Mouse (Mus musculus): ENCODE measurements around the gene Sik2. TPM values are rescaled to one million over a fixed set of nuclear protein-coding genes. Genes with fewer than 3 reads are reported as not detected.

Sik2 gene
- polyA plus RNA-seq, 1 experiment: 17.3 TPM

GRCm38 (mm10) chr9:50946338-50946737 lies 62.5 kb downstream of the Sik2 start:
- peaks cover 4% of the 10 kb centered on the region for H3K4me1 ChIP-seq (ENCODE audit: control insufficient read depth, insufficient read depth, low read length)
- no peak overlapping the region for H3K27ac ChIP-seq (ENCODE audit: control insufficient read depth, insufficient read depth, low read depth, low read length, poor library complexity)

GRCm38 (mm10) chr9:50944826-50945225 lies 64.0 kb downstream of the Sik2 start:
- no peak overlapping the region for H3K4me3 ChIP-seq (replicated peaks; ENCODE audit: control insufficient read depth, low read depth, low read length)
- H3K4me1 ChIP-seq (ENCODE audit: control insufficient read depth, insufficient read depth, low read length): peaks cover 4% of the 10 kb centered on the region
- 15% methylated on average over 1 of the region's 1 CpGs for WGBS
- no peak for TF ChIP-seq CTCF (IDR thresholded peaks at IDR 0.05; ENCODE audit: control insufficient read depth, insufficient read depth, low read length)
- H3K27ac ChIP-seq (ENCODE audit: control insufficient read depth, insufficient read depth, low read depth, low read length, poor library complexity): no peak overlapping the region

More at GRCm38 (mm10) chr9:50946338-50946737, 62.5 kb downstream of the Sik2 start:
- 4% methylated on average over 1 of the region's 1 CpGs for WGBS
- TF ChIP-seq CTCF (IDR thresholded peaks at IDR 0.05; ENCODE audit: control insufficient read depth, insufficient read depth, low read length) (no peak), POLR2A (IDR thresholded peaks at IDR 0.05; ENCODE audit: borderline replicate concordance, control insufficient read depth, low read depth, low read length) (no peak)
- no peak overlapping the region for H3K4me3 ChIP-seq (replicated peaks; ENCODE audit: control insufficient read depth, low read depth, low read length)

GRCm38 (mm10) chr9:50942711-50943110 lies 66.2 kb downstream of the Sik2 start:
- no peak overlapping the region for H3K4me3 ChIP-seq (replicated peaks; ENCODE audit: control insufficient read depth, low read depth, low read length)
- WGBS: 93% methylated on average over 2 of the region's 2 CpGs

GRCm38 (mm10) chr9:50941804-50942401 lies 67.0 kb downstream of the Sik2 start:
- Histone ChIP-seq H3K4me3 (replicated peaks; ENCODE audit: control insufficient read depth, low read depth, low read length) (no peak overlapping the region), H3K27ac (ENCODE audit: control insufficient read depth, insufficient read depth, low read depth, low read length, poor library complexity) (no peak overlapping the region), H3K4me1 (ENCODE audit: control insufficient read depth, insufficient read depth, low read length) (peaks cover 4% of the 10 kb centered on the region)
- TF ChIP-seq POLR2A (IDR thresholded peaks at IDR 0.05; ENCODE audit: borderline replicate concordance, control insufficient read depth, low read depth, low read length): no peak
- no peak for TF ChIP-seq CTCF (IDR thresholded peaks at IDR 0.05; ENCODE audit: control insufficient read depth, insufficient read depth, low read length)
- 10% methylated on average over 3 of the region's 3 CpGs for WGBS

More at GRCm38 (mm10) chr9:50942711-50943110, 66.2 kb downstream of the Sik2 start:
- Histone ChIP-seq H3K4me1 (ENCODE audit: control insufficient read depth, insufficient read depth, low read length) (peaks cover 4% of the 10 kb centered on the region), H3K27ac (ENCODE audit: control insufficient read depth, insufficient read depth, low read depth, low read length, poor library complexity) (no peak overlapping the region)
- no peak for TF ChIP-seq POLR2A (IDR thresholded peaks at IDR 0.05; ENCODE audit: borderline replicate concordance, control insufficient read depth, low read depth, low read length)

- no peak overlapping the region for H3K27ac ChIP-seq (ENCODE audit: control insufficient read depth, insufficient read depth, low read depth, low read length, poor library complexity)
- TF ChIP-seq POLR2A (IDR thresholded peaks at IDR 0.05; ENCODE audit: borderline replicate concordance, control insufficient read depth, low read depth, low read length) (no peak), CTCF (IDR thresholded peaks at IDR 0.05; ENCODE audit: control insufficient read depth, insufficient read depth, low read length) (no peak)
- no peak overlapping the region for H3K4me3 ChIP-seq (replicated peaks; ENCODE audit: control insufficient read depth, low read depth, low read length)
- no peaks in the 10 kb centered on the region for H3K4me1 ChIP-seq (ENCODE audit: control insufficient read depth, insufficient read depth, low read length)
Observed at GRCm38 (mm10) chr9:50929986-50930385, 78.9 kb downstream of the Sik2 start.

GRCm38 (mm10) chr9:50925801-50926200 lies 83.1 kb downstream of the Sik2 start:
- Histone ChIP-seq H3K4me1 (ENCODE audit: control insufficient read depth, insufficient read depth, low read length) (peaks cover 5% of the 10 kb centered on the region; the same call in 1 of the 2 replicates), H3K27ac (ENCODE audit: control insufficient read depth, insufficient read depth, low read depth, low read length, poor library complexity) (no peak overlapping the region), H3K4me3 (replicated peaks; ENCODE audit: control insufficient read depth, low read depth, low read length) (no peak overlapping the region)
- TF ChIP-seq POLR2A (IDR thresholded peaks at IDR 0.05; ENCODE audit: borderline replicate concordance, control insufficient read depth, low read depth, low read length): no peak
- no peak for TF ChIP-seq CTCF (IDR thresholded peaks at IDR 0.05; ENCODE audit: control insufficient read depth, insufficient read depth, low read length)
- 58% methylated on average over 4 of the region's 4 CpGs for WGBS

GRCm38 (mm10) chr9:50924454-50924853 lies 84.4 kb downstream of the Sik2 start:
- no peak overlapping the region for H3K27ac ChIP-seq (ENCODE audit: control insufficient read depth, insufficient read depth, low read depth, low read length, poor library complexity)
- TF ChIP-seq POLR2A (IDR thresholded peaks at IDR 0.05; ENCODE audit: borderline replicate concordance, control insufficient read depth, low read depth, low read length) (no peak), CTCF (IDR thresholded peaks at IDR 0.05; ENCODE audit: control insufficient read depth, insufficient read depth, low read length) (no peak)
- peaks cover 5% of the 10 kb centered on the region; the same call in 1 of the 2 replicates for H3K4me1 ChIP-seq (ENCODE audit: control insufficient read depth, insufficient read depth, low read length)
- H3K4me3 ChIP-seq (replicated peaks; ENCODE audit: control insufficient read depth, low read depth, low read length): no peak overlapping the region

GRCm38 (mm10) chr9:50922363-50923153 lies 86.3 kb downstream of the Sik2 start:
- no peak for TF ChIP-seq CTCF (IDR thresholded peaks at IDR 0.05; ENCODE audit: control insufficient read depth, insufficient read depth, low read length)
- TF ChIP-seq POLR2A (IDR thresholded peaks at IDR 0.05; ENCODE audit: borderline replicate concordance, control insufficient read depth, low read depth, low read length): no peak
- Histone ChIP-seq H3K27ac (ENCODE audit: control insufficient read depth, insufficient read depth, low read depth, low read length, poor library complexity) (no peak overlapping the region), H3K4me1 (ENCODE audit: control insufficient read depth, insufficient read depth, low read length) (peaks cover 5% of the 10 kb centered on the region; the same call in 1 of the 2 replicates), H3K4me3 (replicated peaks; ENCODE audit: control insufficient read depth, low read depth, low read length) (no peak overlapping the region)
- 80% methylated on average over 5 of the region's 5 CpGs for WGBS
